Mouse (Mus musculus): ENCODE measurements around the gene Zfp367.

DNA sequence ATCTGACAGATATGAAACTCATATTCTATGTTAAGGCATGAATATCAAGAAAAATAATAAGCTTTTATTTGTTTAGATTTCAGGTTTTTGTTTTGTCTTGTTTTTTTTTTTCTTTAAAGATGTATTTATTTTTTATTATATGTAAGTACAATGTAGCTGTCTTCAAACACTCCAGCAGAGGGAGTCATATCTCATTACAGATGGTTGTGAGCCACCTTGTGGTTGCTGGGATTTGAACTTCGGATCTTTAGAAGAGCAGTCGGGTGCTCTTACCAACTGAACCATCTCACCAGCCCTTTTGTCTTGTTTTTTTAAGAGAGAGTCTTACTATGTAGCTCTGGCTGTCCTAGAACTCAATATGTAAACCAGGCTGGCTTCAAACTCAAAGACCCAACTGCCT is 35.6 kb downstream of the Zfp367 start:
- TF ChIP-seq CTCF (conservative IDR thresholded peaks at IDR 0.05; ENCODE audit: low read length) (peak; percentile 23), NANOG (IDR thresholded peaks at IDR 0.05; ENCODE audit: borderline replicate concordance, low read length) (no peak)

Measured in E14TG2a.4 (cell line).